Mouse (Mus musculus) heart, embryonic 11.5 days (tissue): ENCODE measurements at regions not wholly inside any gene's neighbourhood (a gene's known extent, or its start where the extent isn't known, plus 50 kb on each side); places are given as distances from the start of the nearest gene placed in this dataset.

ENCODE experiments used
- ATAC-seq: fragments of 200-750 bp; cut with Nextera tagmentation; replicated peaks from 2 replicates; pipeline ENCODE4 v1.8.0; 2017; ENCODE audit warnings: moderate library complexity; ENCODE audit not compliant: insufficient number of reproducible peaks, low FRiP score, low TSS enrichment
- H3K27ac ChIP-seq: fragments of 300-500 bp; sonication (generic); 2 replicates; pipeline ENCODE4 v1.5.1; 2014; ENCODE audit warnings: mild to moderate bottlenecking, low read depth, low read length
- H3K27me3 ChIP-seq: fragments of 300-500 bp; sonication (generic); 2 replicates; pipeline ENCODE4 v1.6.1; 2014; ENCODE audit warnings: mild to moderate bottlenecking, low read length, mixed read lengths; ENCODE audit not compliant: control insufficient read depth, insufficient read depth
- H3K36me3 ChIP-seq: fragments of 300-500 bp; sonication (generic); 2 replicates; pipeline ENCODE4 v1.6.1; 2014; ENCODE audit warnings: mild to moderate bottlenecking, low read length, moderate library complexity, mixed read lengths; ENCODE audit not compliant: control insufficient read depth, insufficient read depth
- H3K4me1 ChIP-seq: fragments of 300-500 bp; sonication (generic); 2 replicates; pipeline ENCODE4 v1.6.1; 2014; ENCODE audit warnings: low read length; ENCODE audit not compliant: control insufficient read depth, insufficient read depth
- H3K4me2 ChIP-seq: fragments of 300-500 bp; sonication (generic); 2 replicates; pipeline ENCODE4 v1.6.1; 2014; ENCODE audit warnings: mild to moderate bottlenecking, moderate library complexity
- H3K4me3 ChIP-seq: fragments of 300-500 bp; sonication (generic); 2 replicates; pipeline ENCODE4 v1.5.1; 2014; ENCODE audit warnings: low read depth, low read length
- H3K9ac ChIP-seq: fragments of 300-500 bp; sonication (generic); 2 replicates; pipeline ENCODE4 v1.6.1; 2014; ENCODE audit warnings: mild to moderate bottlenecking, low read depth, low read length, moderate library complexity
- H3K9me3 ChIP-seq: fragments of 300-500 bp; sonication (generic); replicated peaks from 2 replicates; pipeline ENCODE4 v1.6.1; 2016; ENCODE audit warnings: low read length; ENCODE audit not compliant: control insufficient read depth
- WGBS: fragments of 180-500 bp; shearing (Covaris S2); extraction: QIAGEN DNeasy Blood & Tissue Kit; methylation state at CpG from one replicate; pipeline ENCODE4 v1.1.7; 2014; ENCODE audit not compliant: insufficient replicate concordance; 5-methylcytosine and 5-hydroxymethylcytosine counted together

GRCm38 (mm10) chr4:142388476-142388875 is 149.3 kb upstream of the Kazn start:
- no peaks in the 10 kb centered on the region for H3K27me3 ChIP-seq
- no peak overlapping the region for H3K4me3 ChIP-seq
- no peaks in the 10 kb centered on the region for H3K36me3 ChIP-seq
- H3K9me3 ChIP-seq = no peaks in the 10 kb centered on the region
- ATAC-seq = no peak
- 69% methylated on average over 6 of the region's 6 CpGs for WGBS
- no peak overlapping the region for H3K9ac ChIP-seq
- H3K27ac ChIP-seq = no peak overlapping the region
- no peaks in the 10 kb centered on the region for H3K4me1 ChIP-seq
- H3K4me2 ChIP-seq = no peak overlapping the region

DNA sequence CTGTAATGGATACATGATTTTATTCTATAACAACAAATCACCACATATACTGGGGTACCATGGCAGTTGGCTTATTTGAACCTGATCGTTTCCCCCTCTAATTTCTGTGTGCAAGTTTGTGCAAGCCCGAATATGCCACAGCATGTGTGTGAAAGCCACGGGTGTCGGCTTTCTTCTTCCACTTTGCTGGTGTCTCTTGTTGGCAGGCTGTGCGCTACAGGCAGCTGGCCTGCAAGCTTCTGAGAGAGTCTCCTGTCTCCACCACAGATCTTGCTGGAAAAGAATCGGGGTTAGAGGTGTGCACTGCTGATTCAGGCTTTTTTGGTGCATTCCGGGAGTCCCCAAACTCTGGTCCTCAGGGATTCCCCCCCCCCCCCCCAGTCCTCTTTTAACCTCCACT is 142.0 kb upstream of the Kazn start:
- no peak overlapping the region for H3K27ac ChIP-seq
- no peak for ATAC-seq

DNA sequence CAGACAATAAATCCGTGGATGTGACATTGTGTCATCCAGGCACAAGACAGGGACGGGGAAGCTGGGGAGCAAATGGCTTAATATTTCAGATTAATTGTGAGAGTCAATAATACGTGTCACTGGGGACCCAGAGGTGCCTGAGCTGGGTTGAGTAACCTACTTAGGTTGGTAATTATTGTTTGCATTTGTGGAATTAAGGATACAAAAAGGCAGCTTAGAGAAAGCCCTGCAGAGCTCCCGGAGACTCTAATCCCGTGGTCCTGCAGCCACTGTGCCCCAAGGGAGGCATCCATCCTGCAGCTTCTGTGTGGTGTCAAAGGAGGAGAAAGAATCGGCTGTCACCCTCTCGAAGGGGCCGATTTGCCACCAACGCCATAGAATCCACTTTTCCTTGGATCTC is 139.3 kb upstream of the Kazn start:
- no peaks in the 10 kb centered on the region for H3K9me3 ChIP-seq
- ATAC-seq = no peak
- 49% methylated on average over 9 of the region's 9 CpGs for WGBS
- no peaks in the 10 kb centered on the region for H3K4me1 ChIP-seq
- H3K36me3 ChIP-seq = no peaks in the 10 kb centered on the region
- H3K4me3 ChIP-seq = no peak overlapping the region
- H3K4me2 ChIP-seq = no peak overlapping the region
- H3K27me3 ChIP-seq = no peaks in the 10 kb centered on the region
- no peak overlapping the region for H3K27ac ChIP-seq
- H3K9ac ChIP-seq = no peak overlapping the region

More for the DNA sequence above, 142.0 kb upstream of the Kazn start:
- H3K27me3 ChIP-seq = no peaks in the 10 kb centered on the region
- no peak overlapping the region for H3K4me3 ChIP-seq
- no peak overlapping the region for H3K4me2 ChIP-seq
- 83% methylated on average over 7 of the region's 7 CpGs for WGBS
- no peaks in the 10 kb centered on the region for H3K9me3 ChIP-seq
- H3K9ac ChIP-seq = no peak overlapping the region
- no peaks in the 10 kb centered on the region for H3K36me3 ChIP-seq
- no peaks in the 10 kb centered on the region for H3K4me1 ChIP-seq

GRCm38 (mm10) chr4:142367774-142368173 is 128.6 kb upstream of the Kazn start:
- no peaks in the 10 kb centered on the region for H3K27me3 ChIP-seq
- no peaks in the 10 kb centered on the region for H3K9me3 ChIP-seq
- H3K36me3 ChIP-seq = no peaks in the 10 kb centered on the region
- H3K27ac ChIP-seq = no peak overlapping the region
- no peak overlapping the region for H3K9ac ChIP-seq
- no peak overlapping the region for H3K4me3 ChIP-seq
- WGBS = 49% methylated on average over 3 of the region's 3 CpGs
- ATAC-seq = no peak
- H3K4me2 ChIP-seq = no peak overlapping the region
- H3K4me1 ChIP-seq = no peaks in the 10 kb centered on the region

DNA sequence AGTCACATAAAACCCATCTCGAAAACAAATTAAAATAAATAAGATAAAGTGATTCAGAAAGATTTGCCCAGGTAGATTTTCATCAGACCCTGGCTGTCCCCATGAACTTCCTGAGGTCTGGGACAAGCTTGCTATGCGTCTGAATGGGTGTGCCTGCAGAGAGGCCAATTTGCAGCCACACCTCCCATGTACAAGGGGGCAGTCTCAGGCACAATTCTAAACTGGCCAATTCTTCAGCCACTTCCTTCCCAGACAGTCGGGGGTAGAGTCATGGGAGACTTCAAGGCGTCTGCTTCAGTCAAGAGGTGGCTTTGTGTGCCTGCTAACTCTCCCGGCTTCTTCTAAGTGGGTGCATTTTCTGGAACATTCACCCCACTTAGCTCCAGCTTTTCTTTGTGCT is 122.9 kb upstream of the Kazn start:
- no peak overlapping the region for H3K9ac ChIP-seq
- no peak overlapping the region for H3K4me2 ChIP-seq
- no peaks in the 10 kb centered on the region for H3K4me1 ChIP-seq
- H3K36me3 ChIP-seq = no peaks in the 10 kb centered on the region
- H3K27me3 ChIP-seq = no peaks in the 10 kb centered on the region
- H3K27ac ChIP-seq = no peak overlapping the region
- ATAC-seq = no peak
- 50% methylated on average over 5 of the region's 5 CpGs for WGBS
- H3K4me3 ChIP-seq = no peak overlapping the region
- H3K9me3 ChIP-seq = no peaks in the 10 kb centered on the region

- H3K4me3 ChIP-seq = no peak overlapping the region
- H3K27ac ChIP-seq = no peak overlapping the region
- no peaks in the 10 kb centered on the region for H3K4me1 ChIP-seq
- no peaks in the 10 kb centered on the region for H3K27me3 ChIP-seq
- H3K9me3 ChIP-seq = no peaks in the 10 kb centered on the region
- H3K36me3 ChIP-seq = no peaks in the 10 kb centered on the region
- ATAC-seq = no peak
- no peak overlapping the region for H3K9ac ChIP-seq
- 57% methylated on average over 13 of the region's 13 CpGs for WGBS
- H3K4me2 ChIP-seq = no peak overlapping the region
These were observed 119.7 kb upstream of the Kazn start for GRCm38 (mm10) chr4:142358866-142359265.

- Histone ChIP-seq H3K27me3 (no peaks in the 10 kb centered on the region), H3K4me2 (no peak overlapping the region), H3K4me1 (no peaks in the 10 kb centered on the region), H3K4me3 (no peak overlapping the region), H3K9me3 (no peaks in the 10 kb centered on the region), H3K36me3 (no peaks in the 10 kb centered on the region), H3K9ac (no peak overlapping the region), H3K27ac (no peak overlapping the region)
- ATAC-seq = no peak
- WGBS = 85% methylated on average over 8 of the region's 8 CpGs
These were observed 116.2 kb upstream of the Kazn start for GRCm38 (mm10) chr4:142355387-142355786.

GRCm38 (mm10) chr4:142353526-142353925 is 114.3 kb upstream of the Kazn start:
- no peak for ATAC-seq
- 72% methylated on average over 7 of the region's 7 CpGs for WGBS
- no peak overlapping the region for H3K4me2 ChIP-seq

DNA sequence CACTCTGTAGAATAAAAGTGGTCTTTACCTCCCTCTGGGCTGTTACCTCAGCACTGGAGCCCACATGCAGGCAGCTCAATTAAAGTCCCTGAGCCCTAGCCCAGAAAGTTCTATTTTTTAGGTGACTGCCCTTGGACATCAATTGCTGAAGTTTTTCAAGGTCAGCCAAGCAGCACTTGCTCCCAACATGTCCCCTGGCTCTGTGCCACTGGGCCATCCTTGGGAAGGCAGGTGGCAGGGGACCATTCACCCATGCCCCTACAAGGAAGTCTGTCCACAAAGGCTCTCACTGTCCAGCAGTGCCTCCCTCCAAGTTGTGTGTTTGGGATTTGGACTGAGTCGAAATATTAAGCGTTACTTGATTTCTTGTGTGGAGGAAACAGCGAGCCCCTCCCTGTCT is 112.6 kb upstream of the Kazn start:
- H3K4me1 ChIP-seq = 0 out of 2 replicates have a peak, but pooled peaks cover 2% of the 10 kb centered on the region
- ATAC-seq = no peak
- no peak overlapping the region for H3K4me2 ChIP-seq
- WGBS = 88% methylated on average over 3 of the region's 3 CpGs
- no peak overlapping the region for H3K9ac ChIP-seq
- H3K36me3 ChIP-seq = no peaks in the 10 kb centered on the region
- H3K27ac ChIP-seq = no peak overlapping the region
- H3K4me3 ChIP-seq = no peak overlapping the region
- H3K27me3 ChIP-seq = no peaks in the 10 kb centered on the region
- no peaks in the 10 kb centered on the region for H3K9me3 ChIP-seq

More at GRCm38 (mm10) chr4:142353526-142353925, 114.3 kb upstream of the Kazn start:
- no peaks in the 10 kb centered on the region for H3K36me3 ChIP-seq
- H3K4me1 ChIP-seq = no peaks in the 10 kb centered on the region
- H3K27me3 ChIP-seq = no peaks in the 10 kb centered on the region
- H3K9ac ChIP-seq = no peak overlapping the region
- no peak overlapping the region for H3K4me3 ChIP-seq
- H3K27ac ChIP-seq = no peak overlapping the region
- no peaks in the 10 kb centered on the region for H3K9me3 ChIP-seq
